Mouse (Mus musculus): Measurements from ENCODE around the gene Glcci1. TPM values are rescaled to one million over a fixed set of nuclear protein-coding genes. Genes with fewer than 3 reads are reported as not detected.

The Glcci1 gene
- total RNA-seq, 2 experiments from 2014 or later: 4.2 to 4.3 TPM

DNA sequence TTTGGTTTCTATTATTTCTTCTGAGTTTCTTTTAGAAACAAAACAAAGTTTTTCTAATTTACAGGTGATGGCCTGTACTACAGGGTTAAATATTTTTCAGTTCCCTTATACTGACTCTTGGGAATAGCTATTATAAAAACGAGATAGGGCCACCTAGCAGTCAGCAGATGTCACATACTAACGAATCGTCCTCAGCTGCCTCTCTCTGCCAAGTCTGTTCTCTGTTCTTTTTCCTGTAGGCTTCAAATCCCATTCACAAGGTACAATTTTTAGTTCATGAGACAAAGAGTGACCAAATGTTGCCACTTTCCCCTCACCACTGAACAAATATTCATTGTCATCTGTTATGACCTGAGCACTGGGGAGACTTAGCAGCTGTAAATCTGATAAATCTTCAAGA is 5.4 kb upstream of the Glcci1 start:
- no peak overlapping the region for H3K27ac ChIP-seq
- DNase-seq: no peak
- TF ChIP-seq CTCF (IDR thresholded peaks at IDR 0.05): no peak
- no peak overlapping the region for H3K4me3 ChIP-seq
- intact Hi-C loops (cut with DNase I): loop anchor here (10.0 kb wide), 1 partner anchor 89 kb away; no protein-coding TSS in a partner anchor

DNA sequence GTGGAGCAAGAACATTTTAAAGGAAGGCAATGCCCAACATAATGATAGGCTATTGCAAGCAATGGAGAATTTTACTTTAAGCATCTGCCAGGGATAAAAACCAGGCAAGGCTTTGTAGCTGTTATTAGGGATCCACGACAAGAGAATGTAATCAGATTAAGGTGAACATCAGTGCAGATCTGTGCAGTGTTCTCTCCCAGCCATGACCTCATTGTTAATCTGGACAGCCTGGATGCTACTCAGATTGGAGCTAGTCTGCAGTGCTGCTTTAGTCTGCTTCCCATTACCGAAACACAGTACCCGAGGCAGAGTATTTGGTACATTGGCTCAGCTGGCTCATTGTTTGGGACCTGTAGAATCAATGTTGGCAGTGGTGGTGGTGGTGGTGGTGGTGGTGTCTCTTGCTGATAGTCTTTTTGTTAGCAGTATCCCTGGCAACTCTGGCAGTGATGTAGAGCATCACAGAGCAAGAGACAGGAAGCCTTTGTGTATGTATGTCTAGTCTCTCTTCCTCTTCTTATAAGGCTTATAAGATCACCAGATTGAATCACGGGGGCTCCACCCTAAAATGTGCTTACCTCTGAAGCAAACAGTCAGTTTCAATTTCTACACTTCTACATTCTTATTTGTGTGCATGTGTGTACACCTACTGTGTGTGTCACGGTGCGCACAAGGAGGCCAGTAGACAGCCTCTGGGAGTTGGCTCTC is 4.7 kb upstream of the Glcci1 start:
- DNase-seq: no peak
- no peak for TF ChIP-seq CTCF (IDR thresholded peaks at IDR 0.05)
- intact Hi-C loops (cut with DNase I): loop anchor here (5.0 to 10.0 kb wide), 2 partner anchors 90 to 227 kb away; no protein-coding TSS in a partner anchor
- Histone ChIP-seq H3K4me3 (no peak overlapping the region), H3K27ac (no peak overlapping the region)

DNA sequence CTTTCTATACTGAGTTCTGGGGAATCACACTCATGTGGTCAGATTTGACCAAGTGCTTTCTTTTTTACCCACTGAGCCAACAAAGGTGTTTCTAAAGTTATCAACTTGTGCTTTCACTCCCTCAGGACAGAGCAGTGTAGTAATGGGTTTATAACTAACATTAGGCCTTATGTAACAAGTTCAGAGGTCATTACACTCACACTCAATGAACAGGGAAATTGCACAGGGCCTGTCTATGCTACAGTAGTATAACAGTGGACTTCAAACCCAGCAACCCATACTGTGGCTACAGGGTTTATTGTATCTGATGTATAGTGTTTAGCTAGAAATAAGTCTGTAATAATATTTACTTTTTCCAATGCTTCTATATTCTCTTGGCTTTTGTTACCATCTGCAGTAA is 2.8 kb upstream of the Glcci1 start:
- Histone ChIP-seq H3K27ac (no peak overlapping the region), H3K4me3 (no peak overlapping the region)
- intact Hi-C loops (cut with DNase I): loop anchor here (5.0 to 10.0 kb wide), 2 partner anchors 92 to 229 kb away; no protein-coding TSS in a partner anchor
- no peak for DNase-seq
- no peak for TF ChIP-seq CTCF (IDR thresholded peaks at IDR 0.05)

DNA sequence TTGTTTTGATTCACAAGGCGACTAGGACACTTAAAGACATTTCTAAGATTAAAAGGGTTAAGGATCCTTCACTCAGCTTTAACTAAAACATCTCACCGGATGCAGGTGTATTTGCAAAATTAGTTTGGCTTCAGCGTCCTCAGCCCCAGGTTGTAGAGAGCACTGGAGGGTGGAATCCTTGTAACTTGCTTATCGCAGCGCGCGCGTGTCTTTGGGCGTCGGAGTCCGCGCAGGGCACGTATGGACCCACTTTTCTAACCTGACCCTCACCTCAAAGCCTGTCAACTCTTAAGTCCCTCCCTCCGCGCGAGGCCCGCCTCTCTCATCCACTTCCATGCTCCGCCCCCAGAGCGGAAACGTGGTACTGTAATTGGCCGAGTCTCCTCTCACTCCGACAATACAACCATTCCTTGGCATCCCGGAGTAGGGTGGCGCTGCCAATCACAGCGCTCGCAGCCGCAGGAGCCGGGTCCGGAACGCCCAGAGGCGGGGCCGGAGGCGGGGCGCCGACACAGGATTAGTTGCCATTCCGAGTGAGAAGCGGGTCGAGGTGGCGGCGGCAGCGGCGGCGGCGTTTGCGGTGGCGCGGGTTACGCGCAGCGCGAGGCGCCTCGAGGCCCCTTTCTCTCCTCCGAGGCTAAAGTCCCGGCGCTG is 390 bp upstream of the Glcci1 start:
- DNase-seq: peak; percentile 100
- no peak; the same call in 1 of the 2 replicates for TF ChIP-seq CTCF (IDR thresholded peaks at IDR 0.05)
- Histone ChIP-seq H3K27ac (peak overlapping the region; percentile 97), H3K4me3 (peak overlapping the region; percentile 95)
- intact Hi-C loops (cut with DNase I): loop anchor here (5.0 to 10.0 kb wide), 2 partner anchors 94 to 232 kb away; no protein-coding TSS in a partner anchor

DNA sequence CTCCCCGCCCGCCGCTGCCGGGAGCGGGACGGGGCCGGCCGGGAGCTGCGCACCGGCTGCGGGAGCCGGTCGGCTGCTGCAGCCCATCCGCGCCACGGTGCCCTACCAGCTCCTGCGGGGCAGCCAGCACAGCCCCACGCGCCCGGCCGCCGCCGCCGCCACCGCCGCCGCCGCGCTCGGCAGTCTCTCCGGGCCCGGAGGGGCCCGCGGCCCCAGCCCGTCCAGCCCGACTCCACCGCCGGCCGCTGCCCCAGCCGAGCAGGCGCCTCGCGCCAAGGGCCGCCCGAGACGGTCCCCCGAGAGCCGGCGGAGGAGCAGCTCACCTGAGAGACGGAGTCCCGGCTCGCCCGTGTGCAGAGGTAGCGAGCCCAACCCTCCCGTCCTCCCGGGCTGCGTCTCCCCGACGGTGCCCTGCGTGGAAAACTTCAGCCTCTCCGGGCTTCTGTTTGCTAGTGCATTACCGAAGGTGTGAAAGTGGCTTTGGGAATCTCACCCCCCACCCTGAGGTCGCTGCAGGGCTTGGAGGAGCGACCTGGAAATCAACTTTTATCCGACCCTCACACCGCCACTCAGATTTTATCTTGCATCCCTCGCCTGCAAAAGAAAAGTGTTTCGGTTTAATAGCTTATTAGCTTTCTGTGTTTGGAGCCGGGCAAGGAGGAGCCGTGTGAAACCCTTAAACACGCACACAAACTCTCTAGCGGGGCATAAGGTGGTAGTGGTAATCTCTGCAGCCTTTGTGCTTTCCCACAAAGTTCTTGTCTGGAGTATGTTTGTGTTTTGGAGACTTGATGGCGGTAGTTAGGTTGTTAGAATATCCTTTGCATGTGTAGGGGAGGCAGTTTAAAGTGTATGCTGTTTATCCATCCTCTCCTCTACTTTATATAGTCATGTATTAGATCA is 812 bp downstream of the Glcci1 start:
- H3K27ac ChIP-seq: peak overlapping the region; percentile 97
- TF ChIP-seq CTCF (IDR thresholded peaks at IDR 0.05): no peak
- H3K4me3 ChIP-seq: peak overlapping the region; percentile 95
- intact Hi-C loops (cut with DNase I): loop anchor here (5.0 to 10.0 kb wide), 2 partner anchors 95 to 233 kb away; no protein-coding TSS in a partner anchor
- peak; percentile 66 for DNase-seq

DNA sequence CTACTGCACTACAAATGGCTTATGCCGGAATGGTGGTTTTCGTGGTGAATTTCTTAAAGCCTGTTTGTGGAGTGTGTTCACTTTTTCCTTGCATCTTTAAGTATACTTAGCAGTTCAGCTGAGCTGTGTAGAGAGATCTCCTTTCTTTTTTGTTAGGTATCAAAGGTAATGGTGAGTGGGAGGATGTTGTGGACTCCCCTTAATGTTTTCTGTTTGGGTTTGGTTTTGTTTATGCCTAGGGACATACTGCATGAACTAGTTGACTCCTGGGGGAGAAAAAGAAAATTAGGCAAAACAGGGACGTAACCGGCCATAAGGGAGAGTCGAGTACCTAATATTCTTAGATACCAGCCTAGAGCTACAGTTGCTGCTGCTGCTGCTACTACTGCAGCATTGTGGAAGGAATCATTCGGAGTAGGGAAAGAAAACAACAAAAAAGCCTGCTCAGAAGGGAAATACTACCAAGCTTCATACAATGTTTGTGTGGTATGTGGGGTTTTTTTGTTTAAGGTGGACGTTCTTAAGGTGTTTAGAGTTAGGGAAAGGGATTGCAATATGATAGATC is 1.5 kb downstream of the Glcci1 start:
- intact Hi-C loops (cut with DNase I): no loop called here
- Histone ChIP-seq H3K4me3 (peak overlapping the region; percentile 95), H3K27ac (peak overlapping the region; percentile 97)
- TF ChIP-seq CTCF (IDR thresholded peaks at IDR 0.05): no peak
- DNase-seq: no peak

DNA sequence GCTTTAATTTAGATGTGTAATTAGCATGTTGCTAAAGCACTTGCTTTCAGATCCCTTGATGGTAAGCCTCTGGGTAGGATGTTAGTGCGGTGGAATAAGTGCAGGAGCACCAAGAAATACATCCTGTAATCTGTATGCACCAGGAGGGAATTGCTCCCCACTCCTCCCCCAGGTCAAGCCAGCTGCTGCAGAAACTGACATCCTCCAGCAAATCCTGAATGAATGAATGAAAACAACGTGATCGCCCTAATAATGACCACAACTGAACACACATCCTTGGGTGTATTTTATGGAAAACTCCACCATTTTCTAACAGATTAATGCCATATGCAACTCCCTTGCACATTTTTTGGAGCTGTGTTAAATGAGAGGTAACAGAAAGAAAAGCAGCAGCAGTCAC is 2.0 kb downstream of the Glcci1 start:
- no peak for DNase-seq
- Histone ChIP-seq H3K27ac (no peak overlapping the region), H3K4me3 (peak overlapping the region; percentile 95)
- no peak for TF ChIP-seq CTCF (IDR thresholded peaks at IDR 0.05)
- intact Hi-C loops (cut with DNase I): no loop called here

DNA sequence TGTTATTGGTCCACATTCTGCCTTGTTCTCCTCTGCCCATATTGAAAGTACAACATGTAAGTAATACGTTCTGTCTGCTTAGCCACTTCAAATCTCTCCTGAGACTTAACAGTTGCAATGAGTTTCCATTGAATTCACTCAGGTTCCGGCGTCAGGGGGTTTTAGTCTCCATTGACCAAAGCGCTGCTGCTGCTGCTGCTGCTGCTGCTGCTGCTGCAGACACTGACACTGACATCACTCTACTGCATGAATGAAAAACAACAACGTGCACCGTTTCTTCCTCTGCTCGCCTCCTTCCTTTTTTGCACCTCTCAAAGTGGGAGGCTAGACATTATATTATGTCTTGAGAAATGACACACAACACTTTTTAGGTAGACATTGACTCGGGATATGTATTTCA is 3.0 kb downstream of the Glcci1 start:
- peak overlapping the region; percentile 28 for H3K4me3 ChIP-seq
- no peak for TF ChIP-seq CTCF (IDR thresholded peaks at IDR 0.05)
- DNase-seq: no peak
- intact Hi-C loops (cut with DNase I): no loop called here
- H3K27ac ChIP-seq: no peak overlapping the region

DNA sequence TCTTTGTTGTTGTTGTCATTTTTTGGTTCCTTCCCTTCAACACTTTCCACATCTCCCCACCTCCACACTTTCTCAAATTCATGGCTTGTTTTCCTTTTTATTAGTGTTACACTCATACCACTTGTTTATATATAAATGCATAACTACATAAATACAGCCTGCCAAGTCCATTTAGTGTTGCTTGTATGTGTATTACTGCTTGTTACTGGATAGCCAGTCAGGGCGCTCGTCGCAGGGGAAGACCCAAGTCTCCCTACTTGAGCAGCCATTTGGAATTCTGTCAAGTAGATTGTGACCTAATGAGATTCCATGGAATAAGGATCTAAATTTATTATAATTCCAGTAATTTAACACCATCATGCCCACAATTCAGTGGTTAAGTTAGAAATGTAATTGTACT is 10.3 kb downstream of the Glcci1 start:
- DNase-seq: no peak
- H3K4me3 ChIP-seq: no peak overlapping the region
- no peak for TF ChIP-seq CTCF (IDR thresholded peaks at IDR 0.05)
- intact Hi-C loops (cut with DNase I): loop anchor here (5.0 kb wide), 1 partner anchor 218 kb away; no protein-coding TSS in a partner anchor
- H3K27ac ChIP-seq: no peak overlapping the region

DNA sequence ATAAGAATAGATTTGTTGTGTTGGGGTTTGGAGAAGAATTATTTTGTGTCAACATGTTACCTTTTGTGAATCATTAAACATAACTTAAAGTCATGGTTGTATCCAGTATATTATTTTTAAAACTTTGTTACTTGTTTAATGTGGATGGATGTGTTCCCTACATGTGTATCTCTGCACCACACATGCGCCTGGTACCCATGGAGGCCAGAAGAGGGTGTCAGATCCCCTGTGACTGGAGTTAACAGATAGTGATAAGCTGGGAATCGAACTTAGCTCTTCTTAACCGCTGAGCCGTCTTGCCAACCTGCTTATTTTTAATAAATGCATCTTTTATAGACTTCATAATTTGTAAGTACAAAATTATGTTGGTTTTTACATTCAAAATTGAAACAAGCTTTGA is 11.8 kb downstream of the Glcci1 start:
- intact Hi-C loops (cut with DNase I): loop anchor here (5.0 kb wide), 1 partner anchor 216 kb away; no protein-coding TSS in a partner anchor
- Histone ChIP-seq H3K4me3 (no peak overlapping the region), H3K27ac (no peak overlapping the region)
- TF ChIP-seq CTCF (IDR thresholded peaks at IDR 0.05): no peak
- DNase-seq: no peak

DNA sequence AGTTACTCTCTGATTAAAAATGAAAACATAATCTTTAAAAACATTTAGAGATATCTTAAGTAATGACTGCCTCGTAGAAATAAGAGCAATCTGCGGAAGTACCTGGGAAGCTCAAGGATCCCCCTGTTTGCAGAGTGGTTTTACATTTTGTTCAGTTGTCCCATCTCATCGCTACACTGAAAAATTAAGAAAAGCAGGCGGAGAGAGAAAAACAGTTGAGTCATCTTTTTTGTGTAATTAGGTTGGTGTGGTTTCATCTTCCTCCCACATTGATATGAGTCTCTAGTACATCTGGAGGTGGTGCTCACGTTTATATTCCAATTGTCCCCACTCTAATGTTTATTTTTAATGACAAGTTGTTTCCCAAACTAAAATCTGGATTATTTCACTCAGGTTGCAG is 15.3 kb downstream of the Glcci1 start:
- no peak for DNase-seq
- intact Hi-C loops (cut with DNase I): loop anchor here (5.0 kb wide), 1 partner anchor 213 kb away; no protein-coding TSS in a partner anchor
- Histone ChIP-seq H3K27ac (no peak overlapping the region), H3K4me3 (no peak overlapping the region)
- TF ChIP-seq CTCF (IDR thresholded peaks at IDR 0.05): no peak
